Mouse (Mus musculus) adrenal gland, adult (tissue): ENCODE measurements at regions not wholly inside any gene's neighbourhood (a gene's known extent, or its start where the extent isn't known, plus 50 kb on each side); places are given as distances from the start of the nearest gene placed in this dataset.

Source experiments
- DNase-seq, 2 experiments: peaks; one replicate each; pipeline ENCODE4 v3.0.0; 2022 to 2023; ENCODE audit warnings: low spot score in 1 of 2; ENCODE audit not compliant: inconsistent age in 2 of 2

- peak in 1 of 2 experiments; percentile 16 for DNase-seq
Measured at GRCm38 (mm10) chrX:4688291-4688690, 112.0 kb upstream of the Btbd35f4 start.
